Mouse (Mus musculus) embryonic fibroblast, embryonic 13.5 days (primary cell): ENCODE data around the gene Epha4.

Experiments used
- CTCF ChIP-seq: IDR thresholded peaks from 2 replicates; pipeline ENCODE4 v1.5.1; 2011; ENCODE audit warnings: mild to moderate bottlenecking, control low read depth, low read length, moderate library complexity, borderline replicate concordance; ENCODE audit not compliant: insufficient read depth
- POLR2A ChIP-seq: IDR thresholded peaks from 2 replicates; pipeline ENCODE4 v1.6.1; 2011; ENCODE audit warnings: low read depth, mild to moderate bottlenecking, control low read depth, low read length, moderate library complexity

DNA sequence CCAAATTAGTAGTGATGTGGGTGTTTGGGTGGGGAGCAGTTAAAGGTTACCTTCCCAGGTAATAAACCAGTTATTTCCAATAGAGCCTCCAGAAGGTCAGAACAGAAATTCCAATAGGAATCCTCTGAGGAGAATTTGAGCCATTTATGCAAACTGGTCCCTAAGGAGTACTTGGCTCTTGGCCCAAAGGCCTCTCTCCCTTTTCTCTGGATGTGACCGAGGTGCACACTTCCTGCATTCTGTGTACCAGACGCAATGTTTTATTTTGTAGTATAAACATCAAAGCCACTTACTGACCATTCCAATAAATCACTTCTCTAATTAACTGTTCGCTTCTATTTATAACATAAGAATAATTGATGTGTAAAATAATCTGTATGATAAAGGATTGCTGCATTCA, 64.7 kb downstream of the Epha4 start:
- TF ChIP-seq POLR2A (no peak), CTCF (no peak)
